Mouse (Mus musculus) C2C12 (cell line): ENCODE measurements around the gene Megf8. TPM values are rescaled to one million over a fixed set of nuclear protein-coding genes. Genes with fewer than 3 reads are reported as not detected.

ENCODE experiments used
- H3K27me3 ChIP-seq: one replicate; pipeline ENCODE4 v1.6.1; 2011; ENCODE audit not compliant: control insufficient read depth, insufficient read depth, insufficient read length
- H3K36me3 ChIP-seq: one replicate; pipeline ENCODE4 v1.6.1; 2011; ENCODE audit not compliant: control insufficient read depth, insufficient read depth
- H3K4me3 ChIP-seq: one replicate; pipeline ENCODE4 v1.5.1; 2011; ENCODE audit warnings: mild to moderate bottlenecking, control low read depth; ENCODE audit not compliant: poor library complexity, insufficient read depth, severe bottlenecking
- H3K79me2 ChIP-seq: one replicate; pipeline ENCODE4 v1.6.1; 2011; ENCODE audit not compliant: control insufficient read depth, insufficient read depth
- H3K79me3 ChIP-seq: one replicate; pipeline ENCODE4 v1.6.1; 2011; ENCODE audit warnings: low read depth, control low read depth
- H3ac ChIP-seq: one replicate; pipeline ENCODE3; 2011; ENCODE audit warnings: low read depth; ENCODE audit not compliant: control insufficient read depth, insufficient read length
- CEBPB ChIP-seq: IDR thresholded peaks from one replicate; pipeline ENCODE4 v1.6.1; 2011; ENCODE audit warnings: low read depth, mild to moderate bottlenecking, control low read depth, moderate library complexity
- CTCF ChIP-seq: IDR thresholded peaks from one replicate; pipeline ENCODE4 v1.5.1; 2011; ENCODE audit not compliant: control insufficient read depth, insufficient read depth, insufficient read length
- FOSL1 ChIP-seq: IDR thresholded peaks from one replicate; pipeline ENCODE4 v1.8.0; 2011; ENCODE audit warnings: mild to moderate bottlenecking, low read length; ENCODE audit not compliant: poor library complexity, insufficient read depth, severe bottlenecking
- MAX ChIP-seq: IDR thresholded peaks from one replicate; pipeline ENCODE4 v1.6.1; 2011; ENCODE audit warnings: mild to moderate bottlenecking, control low read depth
- MYOD1 ChIP-seq: IDR thresholded peaks from one replicate; pipeline ENCODE4 v1.6.1; 2011; ENCODE audit warnings: low read depth; ENCODE audit not compliant: control insufficient read depth, insufficient read length
- MYOG ChIP-seq: IDR thresholded peaks from one replicate; pipeline ENCODE4 v1.6.1; 2011; ENCODE audit not compliant: control insufficient read depth, insufficient read length; ENCODE audit errors: extremely low read depth
- USF1 ChIP-seq: IDR thresholded peaks from one replicate; pipeline ENCODE4 v1.6.1; 2011; ENCODE audit warnings: low read depth, mild to moderate bottlenecking, control low read depth, moderate library complexity
- polyA plus RNA-seq: library from polyadenylated mRNA; unstranded; fragments of >200 nt; fragmentation: generic; extraction: Trizol; gene quantifications from one replicate; pipeline ENCODE4 v1.2.1, GENCODE M21; 2012; ENCODE audit warnings: missing spikeins

The Megf8 gene
- polyA plus RNA-seq, 1 experiment: 31.9 TPM

GRCm38 (mm10) chr7:25277998-25278340 lies 39.0 kb upstream of the Megf8 start:
- H3K36me3 ChIP-seq: no peaks in the 10 kb centered on the region
- H3K27me3 ChIP-seq: no peaks in the 10 kb centered on the region
- peaks cover 10% of the 10 kb centered on the region for H3K79me2 ChIP-seq
- H3K4me3 ChIP-seq: peak overlapping the region; percentile 36
- no peak for TF ChIP-seq MYOG
- TF ChIP-seq MAX: no peak
- TF ChIP-seq CEBPB: no peak
- no peak for TF ChIP-seq MYOD1
- no peak for TF ChIP-seq CTCF
- TF ChIP-seq USF1: no peak
- no peak for TF ChIP-seq FOSL1
- H3K79me3 ChIP-seq: peaks cover 4% of the 10 kb centered on the region
- H3ac ChIP-seq: peak overlapping the region; percentile 43

- TF ChIP-seq MYOD1 (no peak), CTCF (peak; percentile 32)
- Histone ChIP-seq H3K4me3 (peak overlapping the region; percentile 36), H3ac (peak overlapping the region; percentile 75), H3K27me3 (no peaks in the 10 kb centered on the region), H3K79me3 (peaks cover 10% of the 10 kb centered on the region), H3K36me3 (no peaks in the 10 kb centered on the region), H3K79me2 (peaks cover 15% of the 10 kb centered on the region)
Measured at GRCm38 (mm10) chr7:25278341-25279075, 38.5 kb upstream of the Megf8 start.

- H3K79me3 ChIP-seq: peaks cover 12% of the 10 kb centered on the region
- no peaks in the 10 kb centered on the region for H3K27me3 ChIP-seq
- H3K36me3 ChIP-seq: no peaks in the 10 kb centered on the region
- peaks cover 23% of the 10 kb centered on the region for H3K79me2 ChIP-seq
- H3K4me3 ChIP-seq: peak overlapping the region; percentile 25
- TF ChIP-seq USF1 (no peak), MAX (no peak), MYOD1 (no peak), CTCF (peak; percentile 2), MYOG (no peak), FOSL1 (no peak)
- peak overlapping the region; percentile 92 for H3ac ChIP-seq
Measured at GRCm38 (mm10) chr7:25279076-25279860, 37.7 kb upstream of the Megf8 start.

DNA sequence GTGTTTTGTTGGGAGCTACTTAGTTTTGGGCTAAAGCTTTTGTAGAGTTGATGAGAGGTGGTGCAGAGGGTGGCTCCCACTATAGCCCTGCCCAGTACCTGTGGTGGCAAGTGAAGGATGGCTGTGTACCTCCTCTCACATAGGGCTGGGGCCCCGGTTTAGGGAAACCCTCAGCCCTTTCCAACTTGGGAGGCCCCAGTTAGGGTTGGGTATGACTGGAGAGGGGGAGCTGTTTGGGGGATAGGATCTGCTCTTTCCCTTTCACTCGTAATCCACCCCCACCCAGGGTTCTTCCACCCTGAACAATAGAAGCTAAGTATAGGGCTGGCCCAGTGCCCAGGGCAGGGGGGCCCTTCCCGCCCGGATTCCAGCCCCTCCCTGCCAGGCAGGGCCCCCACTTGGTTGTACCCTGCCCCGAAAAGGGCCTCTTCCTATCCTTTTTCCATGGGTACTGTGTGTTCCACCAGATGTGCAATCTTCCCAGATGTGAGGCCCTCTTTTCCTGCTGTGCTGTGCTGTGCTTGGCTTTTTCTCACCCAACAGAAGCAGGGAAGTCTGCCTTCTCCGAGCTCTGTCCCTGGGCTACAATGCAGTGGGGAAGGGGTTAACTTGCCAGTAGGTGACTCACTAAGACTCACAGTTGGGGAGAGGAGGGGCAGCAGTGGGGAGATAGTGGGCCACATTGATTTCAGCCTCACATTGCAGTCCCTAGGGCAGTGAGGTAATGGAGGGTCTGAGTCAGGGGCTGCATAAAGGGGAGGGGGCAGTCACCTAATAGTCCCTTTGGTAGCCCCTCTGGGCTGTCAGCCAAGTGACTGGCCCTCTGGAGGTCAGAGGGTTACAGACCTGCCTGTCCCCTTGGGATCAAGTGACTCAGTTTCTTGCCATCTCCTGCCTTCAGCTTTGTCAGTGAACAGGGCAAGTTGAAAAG lies 36.8 kb upstream of the Megf8 start:
- Histone ChIP-seq H3K4me3 (peak overlapping the region; percentile 25), H3K79me2 (peaks cover 31% of the 10 kb centered on the region), H3K36me3 (peaks cover 2% of the 10 kb centered on the region), H3K27me3 (no peaks in the 10 kb centered on the region), H3ac (peak overlapping the region; percentile 92), H3K79me3 (peaks cover 16% of the 10 kb centered on the region)
- TF ChIP-seq MYOG: no peak
- TF ChIP-seq CEBPB: no peak
- peak; percentile 11 for TF ChIP-seq MAX
- TF ChIP-seq FOSL1: peak; percentile 42

DNA sequence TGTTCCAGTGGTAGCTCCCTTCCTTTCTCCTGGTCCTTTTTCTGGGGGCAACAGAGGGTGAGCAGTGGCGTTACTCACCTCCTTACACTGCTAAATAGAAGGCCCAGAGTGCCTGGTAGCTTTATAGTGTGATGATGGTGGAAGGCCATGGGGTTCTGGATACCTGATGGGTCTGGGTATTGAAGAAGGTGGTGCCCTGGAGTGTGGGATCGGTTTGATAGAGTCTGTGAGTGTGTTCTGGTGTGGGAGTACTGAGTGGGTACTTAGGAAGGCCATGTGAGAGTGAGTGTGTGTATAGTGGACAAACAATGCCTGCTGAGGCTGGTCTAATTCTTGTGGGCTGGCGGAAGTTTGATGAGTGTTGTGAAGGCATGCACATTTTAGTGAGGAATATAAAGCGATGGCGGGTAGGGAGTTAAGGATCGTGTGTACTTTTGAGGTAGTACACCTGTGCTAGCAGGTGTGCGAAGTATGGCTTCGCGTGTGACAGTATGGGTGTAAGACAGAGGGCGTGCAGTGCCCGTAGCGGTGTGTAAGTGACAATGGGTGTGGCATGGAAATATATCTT lies 35.7 kb upstream of the Megf8 start:
- Histone ChIP-seq H3K36me3 (peaks cover 13% of the 10 kb centered on the region), H3K4me3 (no peak overlapping the region), H3K27me3 (no peaks in the 10 kb centered on the region), H3K79me2 (peaks cover 32% of the 10 kb centered on the region), H3K79me3 (peaks cover 17% of the 10 kb centered on the region), H3ac (peak overlapping the region; percentile 2)
- no peak for TF ChIP-seq MAX
- TF ChIP-seq CTCF: no peak
- TF ChIP-seq USF1: no peak
- TF ChIP-seq MYOG: no peak
- no peak for TF ChIP-seq CEBPB
- no peak for TF ChIP-seq FOSL1
- TF ChIP-seq MYOD1: no peak
